Mouse (Mus musculus) bone marrow macrophage, adult 2 months (primary cell): Measurements from ENCODE around the gene S100a14. TPM values are rescaled to one million over a fixed set of nuclear protein-coding genes. Genes with fewer than 3 reads are reported as not detected.

Source experiments
- H3K27ac ChIP-seq: 2 replicates; pipeline ENCODE4 v1.5.1; 2012; ENCODE audit warnings: low read depth, low read length; ENCODE audit not compliant: insufficient read depth
- H3K4me1 ChIP-seq: 2 replicates; pipeline ENCODE4 v1.6.1; 2012; ENCODE audit warnings: low read length; ENCODE audit not compliant: control insufficient read depth, insufficient read depth
- H3K4me3 ChIP-seq: 2 replicates; pipeline ENCODE4 v1.5.1; 2012; ENCODE audit warnings: mild to moderate bottlenecking, low read length, moderate library complexity; ENCODE audit not compliant: insufficient read depth
- CTCF ChIP-seq: IDR thresholded peaks from 2 replicates; pipeline ENCODE4 v1.5.1; 2012; ENCODE audit warnings: low read depth, mild to moderate bottlenecking, low read length, moderate library complexity
- POLR2A ChIP-seq: IDR thresholded peaks from 2 replicates; pipeline ENCODE4 v1.6.1; 2012; ENCODE audit warnings: mild to moderate bottlenecking, low read depth, low read length, borderline replicate concordance
- polyA plus RNA-seq: library from polyadenylated mRNA; stranded (reverse); fragments of >200 nt; gene quantifications from 2 replicates; pipeline ENCODE4 v1.2.4, GENCODE M21; 2012; ENCODE audit not compliant: missing spikeins, insufficient read depth, insufficient read length

S100a14 gene
- polyA plus RNA-seq, 1 experiment: 0.40 TPM

- Histone ChIP-seq H3K4me3 (no peak overlapping the region), H3K27ac (no peak overlapping the region), H3K4me1 (peaks cover 7% of the 10 kb centered on the region)
- no peak for TF ChIP-seq POLR2A
- no peak for TF ChIP-seq CTCF
These were observed 21.4 kb upstream of the S100a14 start for GRCm38 (mm10) chr3:90505216-90505615.

GRCm38 (mm10) chr3:90506362-90506761 lies 20.3 kb upstream of the S100a14 start:
- H3K4me1 ChIP-seq: peaks cover 7% of the 10 kb centered on the region
- H3K4me3 ChIP-seq: no peak overlapping the region
- TF ChIP-seq CTCF (no peak), POLR2A (no peak)
- no peak overlapping the region for H3K27ac ChIP-seq

GRCm38 (mm10) chr3:90508287-90508949 lies 18.2 kb upstream of the S100a14 start:
- H3K27ac ChIP-seq: peak overlapping the region; percentile 26
- peaks cover 19% of the 10 kb centered on the region for H3K4me1 ChIP-seq
- TF ChIP-seq POLR2A (no peak), CTCF (no peak; the same call in 1 of the 2 replicates)
- peak overlapping the region; percentile 97 for H3K4me3 ChIP-seq

- Histone ChIP-seq H3K27ac (peak within 1 kb of the TSS; percentile 72), H3K4me1 (peaks cover 23% of the 10 kb centered on the region), H3K4me3 (peak within 1 kb of the TSS; percentile 97)
- TF ChIP-seq CTCF (no peak), POLR2A (no peak)
These were observed 17.5 kb upstream of the S100a14 start, which contains the start of gene Chtop for GRCm38 (mm10) chr3:90508950-90509746. Gene Chtop, minus strand, starts transcription at chr3:90509498.

GRCm38 (mm10) chr3:90509747-90510123 lies 16.9 kb upstream of the S100a14 start:
- Histone ChIP-seq H3K4me1 (peaks cover 23% of the 10 kb centered on the region), H3K4me3 (peak overlapping the region; percentile 38), H3K27ac (peak overlapping the region; percentile 61)
- TF ChIP-seq POLR2A (no peak), CTCF (no peak)

- TF ChIP-seq CTCF: no peak
- TF ChIP-seq POLR2A: no peak
- no peak overlapping the region for H3K4me3 ChIP-seq
- peaks cover 37% of the 10 kb centered on the region for H3K4me1 ChIP-seq
- no peak overlapping the region for H3K27ac ChIP-seq
These were observed 14.4 kb upstream of the S100a14 start for GRCm38 (mm10) chr3:90512276-90512675.

- TF ChIP-seq CTCF: no peak
- no peak for TF ChIP-seq POLR2A
- Histone ChIP-seq H3K27ac (no peak overlapping the region), H3K4me3 (peak overlapping the region; percentile 71), H3K4me1 (peaks cover 38% of the 10 kb centered on the region)
These were observed 13.6 kb upstream of the S100a14 start for GRCm38 (mm10) chr3:90512948-90513642.

- H3K27ac ChIP-seq: peak within 1 kb of the TSS; percentile 23
- H3K4me1 ChIP-seq: peaks cover 38% of the 10 kb centered on the region
- H3K4me3 ChIP-seq: peak within 1 kb of the TSS; percentile 71
- TF ChIP-seq POLR2A (no peak), CTCF (no peak)
These were observed 12.7 kb upstream of the S100a14 start, which contains the start of the genes S100a1 and S100a13 for GRCm38 (mm10) chr3:90513796-90514590. Gene S100a1, minus strand, starts transcription at chr3:90514392. Gene S100a13, plus strand, starts transcription at chr3:90514435.

- H3K4me1 ChIP-seq: peaks cover 38% of the 10 kb centered on the region
- no peak overlapping the region for H3K27ac ChIP-seq
- H3K4me3 ChIP-seq: peak overlapping the region; percentile 71
- TF ChIP-seq POLR2A (no peak), CTCF (no peak)
These were observed 12.0 kb upstream of the S100a14 start for GRCm38 (mm10) chr3:90514691-90515090.
